Mouse (Mus musculus): ENCODE measurements around the gene Eppin. TPM values are rescaled to one million over a fixed set of nuclear protein-coding genes. Genes with fewer than 3 reads are reported as not detected.
"Not testable (repeated sequence)": the region's sequence is repeated elsewhere in the genome, so short reads cannot be mapped to it uniquely, and the experiment has no call there.

Eppin gene
- polyA plus RNA-seq (2014; fragmentation: Nextera tagmentation; extraction: Ambion mirVana) = not detected in 2 replicates

DNA sequence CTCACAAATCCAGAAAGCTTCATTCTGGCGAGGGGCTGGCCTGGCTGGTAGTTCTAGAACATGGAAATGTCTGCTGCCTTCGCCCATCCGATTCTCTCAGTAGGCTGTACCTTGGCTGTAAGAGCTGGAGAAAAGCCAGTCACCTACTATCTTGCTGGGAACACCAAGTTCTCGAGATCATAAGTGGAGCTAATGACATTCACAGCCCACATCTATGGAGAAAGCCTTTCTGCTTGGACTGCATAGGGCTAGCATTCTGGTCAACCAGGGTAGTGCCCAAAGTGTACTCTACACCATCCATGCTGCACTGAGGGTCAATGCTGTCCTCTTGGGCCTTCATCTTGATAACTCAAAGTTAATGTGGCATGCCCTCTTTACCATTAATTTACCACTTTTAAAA, at the start of gene Eppin:
TSS of gene Eppin (minus strand) at position 101 of the 400 bp plus-strand sequence.
- ATAC-seq (ENCODE audit: insufficient number of reproducible peaks, low FRiP score, low TSS enrichment, low read depth) (no peak), DNase-seq (ENCODE audit: low spot score) (no peak)
- Histone ChIP-seq H3K9ac (ENCODE audit: low read length) (no peak within 1 kb of the TSS), H3K4me3 (ENCODE audit: low read depth, low read length) (no peak within 1 kb of the TSS), H3K4me2 (ENCODE audit: low read depth, severe bottlenecking) (no peak within 1 kb of the TSS), H3K36me3 (ENCODE audit: control insufficient read depth, insufficient read depth, low read length) (no peaks in the 10 kb centered on the region), H3K9me3 (ENCODE audit: control insufficient read depth, low read length) (no peaks in the 10 kb centered on the region), H3K27me3 (ENCODE audit: control insufficient read depth, insufficient read depth, low read length) (no peaks in the 10 kb centered on the region), H3K27ac (replicated peaks; ENCODE audit: low read depth, low read length) (no peak within 1 kb of the TSS), H3K4me1 (ENCODE audit: control insufficient read depth, insufficient read depth, low read length) (no peaks in the 10 kb centered on the region)
- WGBS = 81% methylated on average over 4 of the region's 4 CpGs

DNA sequence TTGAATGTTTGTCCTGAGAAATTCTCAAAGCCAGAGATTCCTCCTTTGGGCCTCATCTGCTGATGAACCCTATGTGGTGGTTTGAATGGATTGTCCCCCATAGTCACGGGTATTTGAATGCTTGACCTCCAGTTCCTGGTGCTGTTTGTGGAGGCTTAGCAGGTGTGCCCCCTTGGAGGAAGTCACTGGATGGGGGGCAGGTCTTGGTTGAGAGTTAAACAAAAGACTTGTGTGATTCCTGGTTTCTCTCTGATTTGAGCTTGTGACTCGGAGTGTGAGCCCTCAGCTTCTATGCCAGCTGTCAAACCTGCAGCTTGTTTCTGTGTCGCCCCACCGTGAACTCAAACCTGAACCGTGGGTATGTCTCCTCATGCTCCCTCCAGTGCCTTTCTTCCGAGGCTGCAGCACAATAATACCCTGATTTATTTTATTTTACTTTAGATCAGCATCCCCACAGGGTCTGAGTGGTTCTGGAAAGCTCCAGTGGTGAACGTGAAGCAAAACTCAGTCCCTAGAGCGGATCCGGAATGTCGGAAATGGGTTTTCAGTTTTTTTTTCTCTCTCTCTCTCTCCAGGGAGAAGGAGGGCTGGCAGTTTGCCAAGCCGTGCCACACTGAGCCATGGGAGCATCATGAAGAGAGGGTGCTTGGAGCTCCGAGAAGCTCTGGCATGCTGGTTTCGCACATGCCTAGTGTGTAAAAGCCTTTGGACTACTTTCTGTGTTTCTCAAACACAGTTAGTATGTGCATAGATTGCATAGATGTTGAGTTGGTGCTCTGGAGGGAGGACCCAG, 48.7 kb upstream of the Eppin start:
- no peaks in the 10 kb centered on the region for H3K9me3 ChIP-seq (ENCODE audit: control insufficient read depth, low read length)
- DNase-seq (ENCODE audit: low spot score) = no peak
- WGBS = 89% methylated on average over 13 of the region's 13 CpGs
- H3K4me2 ChIP-seq (ENCODE audit: low read depth, severe bottlenecking) = no peak overlapping the region
- no peak overlapping the region for H3K27ac ChIP-seq (replicated peaks; ENCODE audit: low read depth, low read length)
- no peak overlapping the region for H3K4me3 ChIP-seq (ENCODE audit: low read depth, low read length)
- no peaks in the 10 kb centered on the region for H3K36me3 ChIP-seq (ENCODE audit: control insufficient read depth, insufficient read depth, low read length)
- H3K27me3 ChIP-seq (ENCODE audit: control insufficient read depth, insufficient read depth, low read length) = no peaks in the 10 kb centered on the region
- ATAC-seq (ENCODE audit: insufficient number of reproducible peaks, low FRiP score, low TSS enrichment, low read depth) = no peak
- no peaks in the 10 kb centered on the region for H3K4me1 ChIP-seq (ENCODE audit: control insufficient read depth, insufficient read depth, low read length)
- H3K9ac ChIP-seq (ENCODE audit: low read length) = no peak overlapping the region

DNA sequence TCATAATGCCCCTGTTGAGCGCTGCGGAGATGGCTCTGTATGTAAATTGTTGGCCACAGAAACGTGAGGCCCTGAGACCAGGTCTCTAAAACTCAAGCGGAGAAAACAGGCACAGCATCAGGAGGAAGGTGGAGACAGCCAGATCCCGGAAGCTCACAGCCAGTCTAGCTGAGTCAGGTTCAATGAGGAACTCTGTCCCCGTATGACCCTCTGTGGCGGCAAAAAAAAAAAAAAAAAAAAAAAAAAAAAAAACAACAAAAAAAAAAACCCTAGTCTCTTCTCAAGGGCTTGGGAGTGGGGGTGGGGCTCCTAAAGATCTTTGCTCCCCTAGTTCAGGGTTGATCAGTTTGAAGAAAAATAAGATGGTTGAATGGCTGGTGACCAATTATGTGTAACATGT, 47.7 kb upstream of the Eppin start:
- no peak overlapping the region for H3K9ac ChIP-seq (ENCODE audit: low read length)
- no peaks in the 10 kb centered on the region for H3K9me3 ChIP-seq (ENCODE audit: control insufficient read depth, low read length)
- H3K4me2 ChIP-seq (ENCODE audit: low read depth, severe bottlenecking) = no peak overlapping the region
- DNase-seq (ENCODE audit: low spot score) (no peak), ATAC-seq (ENCODE audit: insufficient number of reproducible peaks, low FRiP score, low TSS enrichment, low read depth) (no peak)
- WGBS = 63% methylated on average over 7 of the region's 7 CpGs
- no peaks in the 10 kb centered on the region for H3K4me1 ChIP-seq (ENCODE audit: control insufficient read depth, insufficient read depth, low read length)
- H3K4me3 ChIP-seq (ENCODE audit: low read depth, low read length) = no peak overlapping the region
- no peaks in the 10 kb centered on the region for H3K36me3 ChIP-seq (ENCODE audit: control insufficient read depth, insufficient read depth, low read length)
- H3K27me3 ChIP-seq (ENCODE audit: control insufficient read depth, insufficient read depth, low read length) = no peaks in the 10 kb centered on the region
- no peak overlapping the region for H3K27ac ChIP-seq (replicated peaks; ENCODE audit: low read depth, low read length)

DNA sequence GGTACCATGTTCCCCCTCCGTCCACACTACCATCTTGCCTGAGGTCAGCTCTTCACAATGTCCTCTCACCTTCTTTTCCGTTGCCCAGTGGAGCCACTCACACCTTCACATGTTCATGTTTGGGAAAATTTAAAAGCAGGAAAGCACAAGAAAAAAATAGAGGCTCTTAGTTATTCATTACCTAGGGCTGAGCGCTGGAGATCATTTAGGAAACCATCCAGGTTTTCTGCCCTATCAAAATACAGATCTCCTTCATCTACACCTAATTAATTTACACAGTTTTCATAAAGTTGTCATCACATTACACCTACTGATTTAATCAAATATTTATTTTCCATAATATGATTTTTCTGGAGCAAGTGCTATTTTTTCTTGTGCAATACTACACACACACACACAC, 45.3 kb upstream of the Eppin start, which contains the start of gene Wfdc16:
TSS of gene Wfdc16 (minus strand) at position 101 of the 400 bp plus-strand sequence.
- Histone ChIP-seq H3K36me3 (ENCODE audit: control insufficient read depth, insufficient read depth, low read length) (no peaks in the 10 kb centered on the region), H3K27ac (replicated peaks; ENCODE audit: low read depth, low read length) (no peak within 1 kb of the TSS), H3K4me1 (ENCODE audit: control insufficient read depth, insufficient read depth, low read length) (no peaks in the 10 kb centered on the region), H3K27me3 (ENCODE audit: control insufficient read depth, insufficient read depth, low read length) (no peaks in the 10 kb centered on the region), H3K4me3 (ENCODE audit: low read depth, low read length) (no peak within 1 kb of the TSS), H3K4me2 (ENCODE audit: low read depth, severe bottlenecking) (no peak within 1 kb of the TSS), H3K9me3 (ENCODE audit: control insufficient read depth, low read length) (no peaks in the 10 kb centered on the region), H3K9ac (ENCODE audit: low read length) (no peak within 1 kb of the TSS)
- 89% methylated on average over 3 of the region's 3 CpGs for WGBS
- no peak for ATAC-seq (ENCODE audit: insufficient number of reproducible peaks, low FRiP score, low TSS enrichment, low read depth)
- no peak for DNase-seq (ENCODE audit: low spot score)

DNA sequence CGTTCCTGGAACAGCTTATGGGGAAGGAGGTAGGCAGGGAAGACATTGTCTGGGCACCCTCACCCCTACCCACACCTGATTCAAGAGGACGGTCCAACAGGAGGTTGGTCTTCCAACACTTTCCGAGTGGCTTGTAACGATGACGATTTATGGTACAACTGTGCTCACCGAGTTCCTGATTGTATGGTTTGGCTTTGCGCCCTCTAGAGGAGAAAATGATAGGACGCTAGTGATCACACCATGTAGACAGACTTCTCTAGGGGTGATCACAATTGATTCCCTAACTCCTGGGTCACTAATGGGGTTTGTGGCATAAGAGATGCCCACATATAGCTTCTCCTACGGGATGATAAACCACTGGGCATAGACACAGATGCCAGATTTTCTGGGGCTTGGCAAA, 41.9 kb upstream of the Eppin start:
- Histone ChIP-seq H3K27me3 (ENCODE audit: control insufficient read depth, insufficient read depth, low read length) (no peaks in the 10 kb centered on the region), H3K4me1 (ENCODE audit: control insufficient read depth, insufficient read depth, low read length) (no peaks in the 10 kb centered on the region), H3K36me3 (ENCODE audit: control insufficient read depth, insufficient read depth, low read length) (no peaks in the 10 kb centered on the region), H3K9me3 (ENCODE audit: control insufficient read depth, low read length) (no peaks in the 10 kb centered on the region), H3K27ac (replicated peaks; ENCODE audit: low read depth, low read length) (no peak overlapping the region), H3K4me2 (ENCODE audit: low read depth, severe bottlenecking) (no peak overlapping the region), H3K9ac (ENCODE audit: low read length) (no peak overlapping the region), H3K4me3 (ENCODE audit: low read depth, low read length) (no peak overlapping the region)
- 74% methylated on average over 9 of the region's 9 CpGs for WGBS
- DNase-seq (ENCODE audit: low spot score) = no peak
- ATAC-seq (ENCODE audit: insufficient number of reproducible peaks, low FRiP score, low TSS enrichment, low read depth) = no peak

DNA sequence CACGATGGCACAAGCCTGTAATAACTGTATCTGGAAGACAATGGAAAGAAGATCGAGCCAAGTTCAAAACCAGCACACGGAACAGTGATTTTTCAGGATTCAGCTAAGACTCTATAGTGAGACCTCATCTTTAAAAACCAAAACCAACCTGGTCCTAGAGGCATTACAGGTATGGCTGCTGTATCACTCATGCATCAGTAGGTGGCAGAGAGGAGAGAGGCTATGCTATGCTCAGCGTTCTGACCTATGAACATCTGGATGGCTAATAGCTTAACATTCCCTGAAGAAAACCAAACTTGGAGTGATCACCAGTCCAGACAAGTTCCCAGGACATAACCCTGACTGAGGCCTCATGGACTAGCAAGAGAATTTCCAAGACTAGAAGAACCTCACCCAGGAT, 28.4 kb upstream of the Eppin start:
- H3K36me3 ChIP-seq (ENCODE audit: control insufficient read depth, insufficient read depth, low read length) = no peaks in the 10 kb centered on the region
- H3K27ac ChIP-seq (replicated peaks; ENCODE audit: low read depth, low read length) = no peak overlapping the region
- no peaks in the 10 kb centered on the region for H3K9me3 ChIP-seq (ENCODE audit: control insufficient read depth, low read length)
- no peaks in the 10 kb centered on the region for H3K4me1 ChIP-seq (ENCODE audit: control insufficient read depth, insufficient read depth, low read length)
- ATAC-seq (ENCODE audit: insufficient number of reproducible peaks, low FRiP score, low TSS enrichment, low read depth) = no peak
- H3K4me3 ChIP-seq (ENCODE audit: low read depth, low read length) = no peak overlapping the region
- H3K27me3 ChIP-seq (ENCODE audit: control insufficient read depth, insufficient read depth, low read length) = no peaks in the 10 kb centered on the region
- DNase-seq (ENCODE audit: low spot score) = no peak
- no peak overlapping the region for H3K4me2 ChIP-seq (ENCODE audit: low read depth, severe bottlenecking)
- no peak overlapping the region for H3K9ac ChIP-seq (ENCODE audit: low read length)
- 78% methylated on average over 4 of the region's 4 CpGs for WGBS

DNA sequence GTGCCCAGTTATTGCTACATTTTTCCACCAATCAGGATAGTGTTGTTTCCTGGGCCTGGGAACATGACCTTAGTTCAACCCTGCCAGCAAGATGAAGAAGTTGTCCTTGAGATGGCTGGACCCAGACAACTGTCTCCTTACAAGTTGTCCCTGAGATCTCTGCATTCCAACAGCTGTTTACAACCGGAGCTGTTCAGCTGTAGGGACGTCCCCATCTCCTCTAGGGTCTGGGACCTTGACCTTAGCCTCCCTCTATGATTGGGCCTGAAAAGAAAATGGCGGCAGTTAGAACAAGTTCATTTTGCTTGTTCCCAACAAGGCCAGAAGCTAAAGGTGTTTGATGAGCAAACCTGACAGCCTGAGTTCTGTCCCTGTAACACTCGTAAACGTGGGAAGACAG, 25.7 kb upstream of the Eppin start:
- 81% methylated on average over 5 of the region's 5 CpGs for WGBS
- DNase-seq (ENCODE audit: low spot score) = no peak
- no peaks in the 10 kb centered on the region for H3K36me3 ChIP-seq (ENCODE audit: control insufficient read depth, insufficient read depth, low read length)
- H3K4me3 ChIP-seq (ENCODE audit: low read depth, low read length) = no peak overlapping the region
- H3K9me3 ChIP-seq (ENCODE audit: control insufficient read depth, low read length) = no peaks in the 10 kb centered on the region
- no peaks in the 10 kb centered on the region for H3K4me1 ChIP-seq (ENCODE audit: control insufficient read depth, insufficient read depth, low read length)
- no peak for ATAC-seq (ENCODE audit: insufficient number of reproducible peaks, low FRiP score, low TSS enrichment, low read depth)
- no peaks in the 10 kb centered on the region for H3K27me3 ChIP-seq (ENCODE audit: control insufficient read depth, insufficient read depth, low read length)
- H3K9ac ChIP-seq (ENCODE audit: low read length) = no peak overlapping the region
- H3K4me2 ChIP-seq (ENCODE audit: low read depth, severe bottlenecking) = no peak overlapping the region
- no peak overlapping the region for H3K27ac ChIP-seq (replicated peaks; ENCODE audit: low read depth, low read length)

DNA sequence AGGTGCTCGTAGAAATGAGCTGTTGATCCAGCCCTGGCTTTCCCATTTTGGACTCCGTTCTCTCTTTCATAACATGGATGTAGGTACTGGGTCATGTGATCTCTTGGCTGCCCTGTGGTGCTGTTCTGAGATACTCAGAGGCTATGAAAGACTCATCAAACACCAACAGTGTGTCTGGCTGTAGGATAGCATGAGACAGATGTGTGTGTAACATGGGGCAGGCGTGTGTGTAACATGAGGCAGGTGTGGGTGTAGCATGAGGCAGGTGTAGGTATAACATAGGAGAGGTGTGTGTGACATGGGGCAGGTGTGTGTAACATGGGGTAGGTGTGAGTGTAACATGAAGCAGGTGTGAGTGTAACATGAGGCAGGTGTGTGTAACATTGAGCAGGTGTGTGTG, 22.0 kb upstream of the Eppin start:
- no peak for ATAC-seq (ENCODE audit: insufficient number of reproducible peaks, low FRiP score, low TSS enrichment, low read depth)
- H3K36me3 ChIP-seq (ENCODE audit: control insufficient read depth, insufficient read depth, low read length) = no peaks in the 10 kb centered on the region

DNA sequence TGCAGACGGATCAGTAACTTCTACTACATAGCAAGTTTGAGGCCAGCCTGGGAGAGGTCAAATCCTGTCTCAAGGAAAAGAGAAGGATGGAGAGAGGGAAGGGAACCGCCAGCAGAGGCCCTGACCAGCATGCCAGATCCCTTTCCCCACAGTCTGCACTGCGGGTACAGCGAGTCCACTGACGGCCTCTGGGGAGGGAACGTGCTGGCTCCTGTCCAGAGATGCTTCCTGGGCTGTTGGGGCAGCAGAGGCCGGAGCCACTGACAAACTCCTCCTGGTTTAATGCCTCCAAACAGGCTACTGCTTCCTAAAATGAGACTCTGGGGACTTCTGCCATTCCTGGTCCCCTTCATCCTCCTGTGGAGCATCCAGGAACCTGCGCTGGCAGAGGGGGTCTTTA, 20.1 kb upstream of the Eppin start, which contains the start of the genes Wfdc6b and Wfdc8:
TSS of gene Wfdc6b (plus strand) at position 52 of the 400 bp plus-strand sequence.
TSS of gene Wfdc8 (minus strand) at position 156 of the 400 bp plus-strand sequence.
- not testable (repeated sequence) for DNase-seq (ENCODE audit: low spot score); ATAC-seq (ENCODE audit: insufficient number of reproducible peaks, low FRiP score, low TSS enrichment, low read depth); H3K27ac ChIP-seq (replicated peaks; ENCODE audit: low read depth, low read length); H3K9ac ChIP-seq (ENCODE audit: low read length); H3K9me3 ChIP-seq (ENCODE audit: control insufficient read depth, low read length); H3K4me1 ChIP-seq (ENCODE audit: control insufficient read depth, insufficient read depth, low read length); H3K4me2 ChIP-seq (ENCODE audit: low read depth, severe bottlenecking); H3K4me3 ChIP-seq (ENCODE audit: low read depth, low read length); H3K36me3 ChIP-seq (ENCODE audit: control insufficient read depth, insufficient read depth, low read length); H3K27me3 ChIP-seq (ENCODE audit: control insufficient read depth, insufficient read depth, low read length)
- 62% methylated on average over 7 of the region's 8 CpGs for WGBS

More for the DNA sequence above, 22.0 kb upstream of the Eppin start:
- no peaks in the 10 kb centered on the region for H3K4me1 ChIP-seq (ENCODE audit: control insufficient read depth, insufficient read depth, low read length)
- no peak overlapping the region for H3K4me3 ChIP-seq (ENCODE audit: low read depth, low read length)
- no peak overlapping the region for H3K9ac ChIP-seq (ENCODE audit: low read length)
- H3K27ac ChIP-seq (replicated peaks; ENCODE audit: low read depth, low read length) = no peak overlapping the region
- DNase-seq (ENCODE audit: low spot score) = no peak
- 82% methylated on average over 3 of the region's 3 CpGs for WGBS
- H3K27me3 ChIP-seq (ENCODE audit: control insufficient read depth, insufficient read depth, low read length) = no peaks in the 10 kb centered on the region
- no peak overlapping the region for H3K4me2 ChIP-seq (ENCODE audit: low read depth, severe bottlenecking)
- H3K9me3 ChIP-seq (ENCODE audit: control insufficient read depth, low read length) = no peaks in the 10 kb centered on the region
